Mouse (Mus musculus) right cerebral cortex, postnatal 4 days (tissue): ENCODE results near the gene Cops3.
A peak's percentile ranks its signal among the peaks of the same experiment; 100 is the strongest.

ENCODE experiments used
- DNase-seq: peaks from one replicate; pipeline ENCODE4 v3.0.0-alpha.2; 2022

The Cops3 gene

GRCm38 (mm10) chr11:59810480-59811158 lies 29.0 kb downstream of the Cops3 start:
- DNase-seq = no peak

- peak; percentile 79 for DNase-seq
These were observed 29.8 kb downstream of the Cops3 start, which contains the start of gene Flcn for GRCm38 (mm10) chr11:59809670-59810474. TSS of gene Flcn (minus strand) at chr11:59810016.

GRCm38 (mm10) chr11:59809071-59809669 lies 30.5 kb downstream of the Cops3 start:
- DNase-seq = no peak

GRCm38 (mm10) chr11:59808170-59808960 lies 31.3 kb downstream of the Cops3 start:
- DNase-seq = no peak

- DNase-seq = no peak
These were observed 34.0 kb downstream of the Cops3 start for GRCm38 (mm10) chr11:59805656-59806055.

GRCm38 (mm10) chr11:59805256-59805655 lies 34.4 kb downstream of the Cops3 start:
- no peak for DNase-seq

GRCm38 (mm10) chr11:59804409-59805110 lies 35.1 kb downstream of the Cops3 start:
- no peak for DNase-seq

- DNase-seq = no peak
These were observed 36.1 kb downstream of the Cops3 start for GRCm38 (mm10) chr11:59803516-59803915.

- DNase-seq = no peak
These were observed 37.8 kb downstream of the Cops3 start for GRCm38 (mm10) chr11:59801881-59802280.

GRCm38 (mm10) chr11:59800412-59800811 lies 39.2 kb downstream of the Cops3 start:
- no peak for DNase-seq

- no peak for DNase-seq
These were observed 46.2 kb downstream of the Cops3 start for GRCm38 (mm10) chr11:59793390-59793789.

- DNase-seq = no peak
These were observed 50.3 kb downstream of the Cops3 start for GRCm38 (mm10) chr11:59789311-59789710.

GRCm38 (mm10) chr11:59787199-59787781 lies 52.3 kb downstream of the Cops3 start, which contains the start of gene Pld6:
TSS of gene Pld6 (minus strand) at chr11:59787645.
- DNase-seq = peak; percentile 53

GRCm38 (mm10) chr11:59786444-59787198 lies 53.0 kb downstream of the Cops3 start:
- DNase-seq = no peak

- DNase-seq = no peak
These were observed 56.0 kb downstream of the Cops3 start for GRCm38 (mm10) chr11:59783591-59783990.

GRCm38 (mm10) chr11:59782091-59782590 lies 57.5 kb downstream of the Cops3 start:
- DNase-seq = no peak

- DNase-seq = no peak
These were observed 59.4 kb downstream of the Cops3 start for GRCm38 (mm10) chr11:59780241-59780640.

- DNase-seq = no peak
These were observed 60.2 kb downstream of the Cops3 start for GRCm38 (mm10) chr11:59779406-59779805.

GRCm38 (mm10) chr11:59778874-59779223 lies 60.8 kb downstream of the Cops3 start:
- no peak for DNase-seq

- peak; percentile 78 for DNase-seq
These were observed 61.3 kb downstream of the Cops3 start for GRCm38 (mm10) chr11:59778181-59778873.
